Mouse (Mus musculus): ENCODE measurements at regions not wholly inside any gene's neighbourhood (a gene's known extent, or its start where the extent isn't known, plus 50 kb on each side); places are given as distances from the start of the nearest gene placed in this dataset.

DNA sequence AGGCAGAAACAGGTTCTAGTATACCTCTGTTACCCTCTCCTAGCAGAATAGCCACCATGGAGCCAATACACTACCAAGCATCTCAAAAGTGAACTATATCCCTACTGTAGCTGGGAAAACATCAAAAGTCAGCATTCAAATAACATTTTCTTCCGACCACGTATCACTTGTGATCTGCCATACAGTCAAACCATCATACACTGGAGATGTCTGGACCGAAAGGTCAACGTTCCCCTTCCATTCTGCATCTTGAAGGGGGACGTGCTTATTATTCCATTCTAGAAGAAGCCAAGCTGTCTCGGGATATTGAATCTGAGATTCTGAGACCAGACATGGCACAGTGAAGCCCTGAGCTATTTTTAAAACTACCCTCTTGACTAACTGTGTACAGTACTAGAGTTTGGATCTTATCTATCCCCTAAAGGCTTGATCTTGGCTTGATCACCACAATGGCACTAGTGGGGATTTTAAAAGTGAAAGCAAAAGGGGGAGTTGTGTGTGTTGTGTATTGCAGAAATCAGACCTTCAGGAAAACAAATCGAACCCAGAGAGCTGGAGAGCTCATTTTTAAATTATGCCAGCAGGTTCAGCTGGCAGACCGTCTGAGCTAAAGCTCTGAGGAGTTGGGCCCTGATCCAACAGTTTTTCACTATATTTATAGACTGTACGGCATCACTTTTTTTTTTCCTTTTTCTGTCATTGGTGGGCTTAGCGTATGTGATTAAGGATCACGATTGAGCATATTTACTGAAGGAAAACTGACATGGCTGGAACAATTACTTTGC, 218.6 kb upstream of the Hs6st1 start:
- H3K36me3 ChIP-seq: no peaks in the 10 kb centered on the region

DNA sequence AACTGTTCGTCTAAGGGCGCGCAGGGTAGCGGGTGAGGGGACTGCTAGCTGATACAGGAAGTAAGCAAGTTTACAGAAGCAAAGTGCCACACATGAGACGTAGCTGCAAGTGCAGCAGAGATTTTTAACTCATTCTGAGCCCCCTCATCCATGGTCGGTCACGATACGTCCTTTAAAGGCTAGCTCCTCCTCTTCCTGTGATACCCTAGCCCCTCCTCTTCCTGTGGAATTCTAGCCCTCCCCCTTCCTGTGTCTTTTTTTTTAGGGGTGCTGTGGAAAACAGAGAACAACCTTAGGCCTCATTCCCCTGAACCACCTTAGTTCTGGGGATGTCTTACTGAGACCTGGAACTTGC, 218.0 kb upstream of the Hs6st1 start:
- ATAC-seq (ENCODE audit: low FRiP score, low read depth): no peak
- H3K36me3 ChIP-seq: no peaks in the 10 kb centered on the region
- H3K9me3 ChIP-seq: no peaks in the 10 kb centered on the region
- peaks cover 5% of the 10 kb centered on the region; the same call in 1 of the 2 replicates for H3K4me1 ChIP-seq (replicated peaks)
- H3K4me2 ChIP-seq: no peak overlapping the region; the same call in 1 of the 2 replicates
- H3K9ac ChIP-seq: no peak overlapping the region
- WGBS: 75% methylated on average over 8 of the region's 8 CpGs
- 0 out of 2 replicates have a peak overlapping the region, but pooled peaks have one; percentile 4 for H3K27ac ChIP-seq (replicated peaks)
- H3K4me3 ChIP-seq: no peak overlapping the region
- H3K27me3 ChIP-seq: no peaks in the 10 kb centered on the region

More for the DNA sequence above, 218.6 kb upstream of the Hs6st1 start:
- Histone ChIP-seq H3K4me3 (no peak overlapping the region), H3K4me1 (replicated peaks) (peaks cover 5% of the 10 kb centered on the region; the same call in 1 of the 2 replicates), H3K27ac (replicated peaks) (0 out of 2 replicates have a peak overlapping the region, but pooled peaks have one; percentile 4), H3K9ac (no peak overlapping the region), H3K9me3 (no peaks in the 10 kb centered on the region), H3K4me2 (no peak overlapping the region; the same call in 1 of the 2 replicates), H3K27me3 (no peaks in the 10 kb centered on the region)
- WGBS: 73% methylated on average over 11 of the region's 11 CpGs
- ATAC-seq (ENCODE audit: low FRiP score, low read depth): no peak

DNA sequence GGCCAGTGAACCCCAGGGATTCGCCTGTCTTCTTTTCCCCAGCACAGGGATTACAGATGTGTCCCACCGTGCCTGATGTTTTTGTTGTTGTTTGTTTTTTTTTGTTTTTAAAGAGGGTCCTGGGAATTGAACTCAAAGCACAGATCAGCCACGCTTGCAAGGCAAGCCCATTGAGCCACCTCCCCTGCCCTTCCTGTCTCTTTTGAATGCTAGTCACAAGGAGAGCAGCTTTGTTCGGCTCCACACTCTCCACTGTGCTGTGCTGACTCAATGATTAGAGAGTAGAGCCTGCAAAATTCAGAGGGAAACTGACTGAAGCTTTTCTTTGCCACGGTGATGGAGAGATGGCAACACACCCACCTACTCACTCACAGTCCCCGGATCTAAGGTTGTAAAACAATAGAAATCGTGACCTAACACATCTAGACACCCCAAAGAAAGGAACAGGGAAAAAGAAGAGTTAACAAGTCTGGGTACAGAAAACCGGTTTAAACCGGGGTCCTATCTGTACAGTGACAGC, 217.6 kb upstream of the Hs6st1 start:
- H3K9me3 ChIP-seq: no peaks in the 10 kb centered on the region
- no peak overlapping the region for H3K4me2 ChIP-seq
- 65% methylated on average over 9 of the region's 9 CpGs for WGBS
- H3K27me3 ChIP-seq: no peaks in the 10 kb centered on the region
- 0 out of 2 replicates have a peak overlapping the region, but pooled peaks have one; percentile 4 for H3K27ac ChIP-seq (replicated peaks)
- H3K9ac ChIP-seq: no peak overlapping the region
- no peak for ATAC-seq (ENCODE audit: low FRiP score, low read depth)
- H3K4me3 ChIP-seq: no peak overlapping the region
- H3K36me3 ChIP-seq: no peaks in the 10 kb centered on the region
- H3K4me1 ChIP-seq (replicated peaks): peaks cover 5% of the 10 kb centered on the region; the same call in 1 of the 2 replicates

DNA sequence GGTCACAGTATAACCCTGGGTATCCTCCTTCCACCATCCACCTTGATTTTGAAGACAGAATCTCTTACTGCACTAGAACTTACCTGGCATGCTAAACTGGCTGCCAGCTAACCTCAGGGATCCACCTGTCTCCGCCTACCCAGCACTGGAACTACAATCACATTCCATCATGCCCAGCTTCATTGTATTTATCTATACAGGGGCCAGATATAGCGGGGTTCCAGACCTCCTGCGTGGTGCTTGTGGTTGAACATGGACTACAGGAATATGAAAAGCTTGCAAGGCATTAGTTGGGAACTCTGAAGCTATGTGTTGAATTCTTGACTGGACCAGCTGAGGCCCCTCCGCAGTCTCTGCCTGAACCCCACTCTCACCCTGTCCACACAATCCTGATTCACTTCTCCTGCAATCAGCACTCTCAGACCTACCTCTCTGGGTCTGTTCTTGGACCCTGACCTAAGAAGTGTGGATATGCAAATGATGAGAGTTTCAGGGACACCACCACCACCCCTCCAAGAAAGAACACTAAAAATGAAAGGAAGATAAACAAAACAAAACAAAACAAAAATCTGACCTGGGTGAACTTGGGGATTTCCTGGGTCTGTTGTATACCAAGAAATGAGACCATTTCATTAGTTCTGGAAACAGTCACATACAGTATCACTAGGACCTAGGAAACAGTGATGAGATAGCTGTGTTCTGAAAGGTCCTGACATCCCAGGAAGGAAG, 216.4 kb upstream of the Hs6st1 start:
- 93% methylated on average over 4 of the region's 4 CpGs for WGBS
- Histone ChIP-seq H3K4me1 (replicated peaks) (peaks cover 5% of the 10 kb centered on the region; the same call in 1 of the 2 replicates), H3K27ac (replicated peaks) (no peak overlapping the region), H3K9me3 (no peaks in the 10 kb centered on the region), H3K4me2 (no peak overlapping the region), H3K36me3 (no peaks in the 10 kb centered on the region), H3K27me3 (no peaks in the 10 kb centered on the region), H3K4me3 (no peak overlapping the region), H3K9ac (no peak overlapping the region)
- ATAC-seq (ENCODE audit: low FRiP score, low read depth): no peak

DNA sequence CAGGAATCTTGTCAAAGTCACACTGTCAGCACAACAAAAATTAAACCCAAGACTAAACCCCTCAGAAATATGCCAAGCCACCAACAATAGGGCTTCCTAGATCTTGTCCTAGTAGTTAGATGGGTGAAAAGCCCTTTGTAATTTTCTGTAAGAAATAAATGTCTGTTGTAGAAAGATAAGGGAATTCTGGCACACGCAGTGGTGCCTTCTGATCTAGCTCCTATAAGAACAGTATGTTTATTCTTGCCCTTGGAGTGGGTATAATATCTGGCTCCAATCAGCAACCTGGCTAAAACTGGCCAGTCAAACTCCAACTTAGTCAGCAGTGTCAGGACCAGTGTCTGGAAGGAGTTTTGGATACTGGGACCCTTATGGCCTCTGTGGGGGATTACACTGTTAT, 215.2 kb upstream of the Hs6st1 start:
- no peak overlapping the region for H3K4me2 ChIP-seq
- WGBS: 100% methylated on average over 1 of the region's 1 CpGs
- H3K27me3 ChIP-seq: no peaks in the 10 kb centered on the region
- no peak overlapping the region for H3K4me3 ChIP-seq
- H3K27ac ChIP-seq (replicated peaks): no peak overlapping the region
- no peak overlapping the region for H3K9ac ChIP-seq
- no peak for ATAC-seq (ENCODE audit: low FRiP score, low read depth)
- no peaks in the 10 kb centered on the region for H3K36me3 ChIP-seq
- H3K9me3 ChIP-seq: no peaks in the 10 kb centered on the region
- H3K4me1 ChIP-seq (replicated peaks): peaks cover 5% of the 10 kb centered on the region; the same call in 1 of the 2 replicates

DNA sequence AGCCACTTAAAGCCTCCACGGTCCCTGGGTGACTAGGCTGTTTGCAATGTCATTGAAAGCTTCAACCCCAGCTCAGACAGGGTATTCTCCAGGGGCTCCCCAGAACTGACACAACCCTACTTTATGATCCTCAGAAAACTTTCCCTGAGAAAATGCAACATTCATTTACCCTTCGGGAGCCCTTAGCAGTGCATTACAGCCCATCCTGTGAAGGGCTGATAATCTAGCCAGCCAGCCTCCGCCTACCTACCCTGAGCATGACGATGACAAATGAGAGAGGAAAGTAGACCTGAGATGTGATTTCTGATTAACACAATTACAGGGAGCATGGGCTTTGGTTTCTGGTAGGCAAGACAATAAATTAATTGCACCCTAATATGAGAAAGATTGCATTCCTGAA, 212.6 kb upstream of the Hs6st1 start:
- no peaks in the 10 kb centered on the region for H3K27me3 ChIP-seq
- no peaks in the 10 kb centered on the region for H3K36me3 ChIP-seq
- H3K9me3 ChIP-seq: no peaks in the 10 kb centered on the region
- no peak overlapping the region for H3K4me3 ChIP-seq
- no peak overlapping the region for H3K27ac ChIP-seq (replicated peaks)
- ATAC-seq (ENCODE audit: low FRiP score, low read depth): no peak
- WGBS: 80% methylated on average over 4 of the region's 4 CpGs
- H3K4me2 ChIP-seq: no peak overlapping the region
- H3K9ac ChIP-seq: no peak overlapping the region
- H3K4me1 ChIP-seq (replicated peaks): no peaks in the 10 kb centered on the region

DNA sequence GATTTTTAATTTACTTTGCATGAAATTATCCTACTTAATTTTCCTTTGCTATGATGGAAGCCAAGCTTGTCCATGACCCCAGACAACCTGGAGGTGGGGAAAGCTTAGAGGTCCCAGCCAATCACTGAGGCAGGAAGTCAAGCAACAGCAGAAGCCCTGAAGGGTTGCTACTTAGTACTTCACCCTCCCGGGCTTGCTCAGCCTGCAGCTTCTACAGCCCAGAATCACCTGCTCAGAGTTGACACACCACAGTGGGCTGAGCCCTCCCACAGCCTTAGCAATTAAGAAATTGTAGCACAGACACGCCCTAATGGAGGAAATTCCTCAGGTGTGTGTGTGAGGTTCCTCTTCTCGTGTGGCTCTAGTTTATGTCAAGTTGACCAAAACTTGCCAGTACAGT, 209.9 kb upstream of the Hs6st1 start:
- H3K27ac ChIP-seq (replicated peaks): no peak overlapping the region
- H3K36me3 ChIP-seq: no peaks in the 10 kb centered on the region
- no peak overlapping the region for H3K4me3 ChIP-seq
- 90% methylated on average over 3 of the region's 3 CpGs for WGBS
- H3K9me3 ChIP-seq: no peaks in the 10 kb centered on the region
- H3K27me3 ChIP-seq: no peaks in the 10 kb centered on the region
- no peaks in the 10 kb centered on the region for H3K4me1 ChIP-seq (replicated peaks)
- ATAC-seq (ENCODE audit: low FRiP score, low read depth): no peak
- H3K9ac ChIP-seq: no peak overlapping the region
- no peak overlapping the region for H3K4me2 ChIP-seq

DNA sequence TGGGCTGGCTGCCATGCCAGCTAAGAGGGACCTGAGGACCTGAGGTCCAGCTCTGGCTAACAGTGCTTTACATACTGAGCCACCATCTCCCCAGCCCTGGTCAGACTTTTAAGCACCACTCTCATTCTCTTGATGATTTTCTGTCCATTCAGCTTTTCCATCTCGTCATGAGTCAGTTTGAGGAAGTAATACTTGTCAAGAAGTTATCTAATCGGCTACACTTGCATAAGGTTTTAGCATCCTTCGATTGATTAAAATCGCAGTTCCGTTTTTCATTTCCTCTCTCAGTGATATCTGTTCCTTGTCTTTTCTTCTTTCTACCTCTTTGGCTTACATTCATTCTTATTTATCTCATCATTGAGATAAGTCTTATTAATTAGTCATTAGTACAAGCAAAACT, 207.4 kb upstream of the Hs6st1 start:
- Histone ChIP-seq H3K9ac (no peak overlapping the region), H3K9me3 (no peaks in the 10 kb centered on the region), H3K4me1 (replicated peaks) (no peaks in the 10 kb centered on the region), H3K27me3 (no peaks in the 10 kb centered on the region), H3K4me2 (no peak overlapping the region), H3K36me3 (no peaks in the 10 kb centered on the region), H3K4me3 (no peak overlapping the region), H3K27ac (replicated peaks) (no peak overlapping the region)
- no peak for ATAC-seq (ENCODE audit: low FRiP score, low read depth)
- WGBS: 96% methylated on average over 5 of the region's 5 CpGs

DNA sequence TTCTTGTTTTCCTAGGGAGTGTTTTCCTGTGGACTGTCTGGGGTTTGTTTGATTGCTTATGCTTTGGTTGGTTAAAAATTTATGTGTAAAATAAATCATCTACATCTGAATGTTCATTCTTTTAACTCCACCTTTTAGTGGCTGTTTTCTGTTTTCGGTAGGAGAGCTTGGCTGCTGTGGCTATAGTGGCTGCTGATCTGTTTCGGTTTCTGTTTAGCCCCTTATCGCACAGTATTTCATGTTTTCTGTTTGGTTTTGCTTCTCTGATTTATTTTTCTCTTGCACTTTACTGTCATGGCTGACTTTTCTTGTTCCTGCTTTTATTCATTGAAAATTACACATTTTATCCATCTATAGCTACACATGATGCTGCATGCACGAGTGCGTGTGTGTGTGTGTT, 206.0 kb upstream of the Hs6st1 start:
- Histone ChIP-seq H3K36me3 (no peaks in the 10 kb centered on the region), H3K27ac (replicated peaks) (no peak overlapping the region), H3K4me1 (replicated peaks) (no peaks in the 10 kb centered on the region), H3K27me3 (no peaks in the 10 kb centered on the region), H3K4me2 (no peak overlapping the region), H3K9ac (no peak overlapping the region), H3K9me3 (no peaks in the 10 kb centered on the region), H3K4me3 (no peak overlapping the region)
- 87% methylated on average over 5 of the region's 5 CpGs for WGBS
- no peak for ATAC-seq (ENCODE audit: low FRiP score, low read depth)

DNA sequence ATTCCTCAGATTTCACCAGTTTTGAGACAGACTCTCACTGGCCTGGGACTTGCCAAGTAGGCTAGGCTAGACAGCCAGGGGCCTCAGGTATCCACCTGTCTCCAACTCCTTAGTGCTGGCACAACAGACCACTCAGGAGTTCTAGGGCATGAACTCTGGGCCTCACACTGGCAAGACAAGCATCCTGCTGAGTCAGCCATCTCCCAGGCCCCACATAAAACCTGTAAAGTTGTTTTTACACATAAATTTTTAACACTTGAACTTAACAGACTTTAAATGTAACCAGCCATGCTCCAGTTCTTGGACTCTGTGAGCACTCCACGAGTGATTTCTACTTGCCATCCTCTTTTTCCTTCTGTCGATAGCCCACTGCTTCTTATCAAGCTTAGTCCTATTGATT, 205.5 kb upstream of the Hs6st1 start:
- Histone ChIP-seq H3K4me2 (no peak overlapping the region), H3K27ac (replicated peaks) (no peak overlapping the region), H3K4me3 (no peak overlapping the region), H3K9me3 (no peaks in the 10 kb centered on the region), H3K4me1 (replicated peaks) (no peaks in the 10 kb centered on the region), H3K36me3 (no peaks in the 10 kb centered on the region), H3K9ac (no peak overlapping the region), H3K27me3 (no peaks in the 10 kb centered on the region)
- no peak for ATAC-seq (ENCODE audit: low FRiP score, low read depth)
- 89% methylated on average over 2 of the region's 2 CpGs for WGBS

DNA sequence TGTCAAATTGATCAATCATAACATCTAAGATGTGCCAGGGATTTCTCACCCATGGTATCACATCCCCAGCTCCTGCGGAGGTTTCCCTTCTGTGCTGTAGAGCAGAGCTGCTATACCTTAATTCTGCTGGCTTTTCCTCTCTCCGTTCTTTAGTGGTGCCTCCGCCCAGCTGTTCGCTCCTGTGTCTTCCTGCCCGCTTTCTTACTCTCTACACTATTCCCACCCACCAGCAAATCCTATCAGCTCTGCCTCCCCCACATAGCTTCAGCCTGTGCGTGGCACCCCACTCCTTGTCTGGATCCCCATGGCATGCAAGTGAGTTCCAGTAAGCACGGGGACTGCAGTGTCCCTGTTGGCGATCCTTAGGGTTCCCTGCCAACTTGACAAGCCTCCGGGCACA, 204.0 kb upstream of the Hs6st1 start:
- ATAC-seq (ENCODE audit: low FRiP score, low read depth): no peak
- Histone ChIP-seq H3K36me3 (no peaks in the 10 kb centered on the region), H3K27me3 (no peaks in the 10 kb centered on the region), H3K9me3 (no peaks in the 10 kb centered on the region), H3K4me1 (replicated peaks) (peaks cover under 1% of the 10 kb centered on the region), H3K9ac (no peak overlapping the region), H3K4me2 (no peak overlapping the region), H3K27ac (replicated peaks) (no peak overlapping the region), H3K4me3 (no peak overlapping the region)
- WGBS: 81% methylated on average over 9 of the region's 9 CpGs

DNA sequence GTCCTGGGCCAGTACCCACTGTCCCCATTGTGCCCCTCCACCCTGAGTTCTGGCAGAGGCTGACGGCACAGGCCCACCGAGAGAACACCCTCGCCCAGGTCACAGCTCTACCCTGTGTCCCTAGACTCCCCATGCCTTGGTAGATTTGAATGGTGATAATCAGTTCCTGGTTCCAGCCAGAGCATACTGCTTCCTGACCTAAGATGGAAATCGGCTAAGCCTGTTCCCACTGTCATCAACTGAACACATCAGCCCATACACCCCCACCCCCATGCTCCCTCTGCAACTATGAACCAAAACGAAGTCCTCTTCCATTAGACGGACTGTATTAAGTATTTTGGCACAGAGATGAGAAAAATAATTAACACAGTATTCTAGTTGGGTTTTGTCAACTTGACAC, 202.9 kb upstream of the Hs6st1 start:
- no peaks in the 10 kb centered on the region for H3K9me3 ChIP-seq
- H3K27me3 ChIP-seq: no peaks in the 10 kb centered on the region
- no peak overlapping the region for H3K4me2 ChIP-seq
- no peak overlapping the region for H3K4me3 ChIP-seq
- H3K9ac ChIP-seq: no peak overlapping the region
- no peak for ATAC-seq (ENCODE audit: low FRiP score, low read depth)
- H3K27ac ChIP-seq (replicated peaks): no peak overlapping the region
- peaks cover 11% of the 10 kb centered on the region for H3K4me1 ChIP-seq (replicated peaks)
- 88% methylated on average over 6 of the region's 6 CpGs for WGBS
- no peaks in the 10 kb centered on the region for H3K36me3 ChIP-seq

Data from hindbrain, embryonic 15.5 days (tissue).